ENCODE assay signal across 10 mouse cellular contexts in the genomic region with DNA sequence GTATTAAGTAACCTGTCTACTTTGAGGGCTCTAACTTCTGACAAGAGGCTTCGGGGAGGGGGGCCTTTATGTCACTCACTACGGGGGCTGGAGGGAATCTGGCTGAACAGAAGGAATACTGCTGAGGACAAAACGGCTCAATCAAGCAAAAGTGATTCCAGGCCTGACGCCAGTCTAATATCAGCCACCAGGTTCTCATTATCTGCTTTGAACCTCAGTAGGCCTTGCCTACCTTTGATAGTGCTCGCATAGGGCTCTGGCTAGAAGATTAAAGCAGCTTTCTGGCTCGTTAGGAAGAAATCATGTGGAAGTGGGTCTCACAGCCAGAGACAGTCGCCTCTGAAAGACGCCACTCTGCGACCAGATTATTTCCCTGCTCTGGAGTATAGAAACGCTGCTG.
DNase-seq lines count a peak whose midpoint lies in the region; ATAC-seq and TF ChIP-seq lines count a peak whose summit lies in the region.
"Had no signal": no experiment of that assay in that cellular context is flagged by ENCODE, and none has a peak within 500 bp of the region (broad histone marks: within the 10 kb centered on the region; RNA-seq: fewer than 3 reads in every experiment).

No protein-coding gene starts in this region.

- no peaks in the 10 kb centered on the region for H3K9me3 ChIP-seq in midbrain, embryonic 12.5 days
- no peaks in the 10 kb centered on the region for H3K9me3 ChIP-seq in lung, postnatal 0 days (ENCODE audit: low read length)
- H3K9me3 ChIP-seq: embryonic facial prominence, embryonic 15.5 days had no signal

- peak; percentile 61 for ATAC-seq in midbrain, embryonic 12.5 days (ENCODE audit: low FRiP score, low read depth)
- ATAC-seq in lung, postnatal 0 days: no peak

- no peak overlapping the region for H3K9ac ChIP-seq in midbrain, embryonic 12.5 days (replicated peaks)
- no peak overlapping the region for H3K9ac ChIP-seq in lung, postnatal 0 days (replicated peaks; ENCODE audit: low read depth)
- H3K9ac ChIP-seq: embryonic facial prominence, embryonic 15.5 days had no signal

- peak; percentile 92 for DNase-seq in brain, embryonic 14.5 days (ENCODE audit: low read depth)
- peak; percentile 18 for DNase-seq in embryo, embryonic 9.5 days (ENCODE audit: extremely low spot score)
- peak; percentile 39 for DNase-seq in forelimb bud, embryonic 11.5 days (ENCODE audit: low read depth, low spot score)
- no peak for DNase-seq in lung, postnatal 0 days (ENCODE audit: low spot score)
- no peak for DNase-seq in gastrocnemius, postnatal 14 days
- no peak for DNase-seq in urinary bladder, postnatal 4 days (ENCODE audit: low spot score in 2 of 2)
- DNase-seq: heart, postnatal 36 days; lung, postnatal 36 days had no signal

- TF ChIP-seq EP300 in lung, postnatal 0 days (IDR thresholded peaks at IDR 0.05): no peak

- TF ChIP-seq CTCF in brain, embryonic 14.5 days (IDR thresholded peaks at IDR 0.05; ENCODE audit: borderline replicate concordance, extremely low read depth, insufficient read depth, insufficient read length): no peak
- TF ChIP-seq CTCF in lung, postnatal 0 days (IDR thresholded peaks at IDR 0.05): no peak

- WGBS in midbrain, embryonic 12.5 days: 30% methylated on average over 10 of the region's 10 CpGs
- 55% methylated on average over 10 of the region's 10 CpGs for WGBS in lung, postnatal 0 days

- 0 out of 2 replicates have a peak overlapping the region, but pooled peaks have one; percentile 8 for H3K27ac ChIP-seq in midbrain, embryonic 12.5 days (replicated peaks)
- no peak overlapping the region for H3K27ac ChIP-seq in lung, postnatal 0 days (ENCODE audit: low read length)
- H3K27ac ChIP-seq: embryonic facial prominence, embryonic 15.5 days had no signal

- H3K4me2 ChIP-seq in midbrain, embryonic 12.5 days (replicated peaks): no peak overlapping the region
- H3K4me2 ChIP-seq in lung, postnatal 0 days (replicated peaks; ENCODE audit: low read depth, low read length): no peak overlapping the region
- H3K4me2 ChIP-seq: embryonic facial prominence, embryonic 15.5 days had no signal

- TF ChIP-seq POLR2A in brain, embryonic 14.5 days (IDR thresholded peaks at IDR 0.05; ENCODE audit: borderline replicate concordance, extremely low read depth, insufficient read depth, insufficient read length, poor library complexity, severe bottlenecking): no peak

- no peak overlapping the region for H3K4me3 ChIP-seq in midbrain, embryonic 12.5 days
- H3K4me3 ChIP-seq in lung, postnatal 0 days (ENCODE audit: low read depth, low read length): no peak overlapping the region
- H3K4me3 ChIP-seq: embryonic facial prominence, embryonic 15.5 days had no signal

- no peaks in the 10 kb centered on the region for H3K36me3 ChIP-seq in midbrain, embryonic 12.5 days
- H3K36me3 ChIP-seq in lung, postnatal 0 days (ENCODE audit: insufficient read depth, low read length): no peaks in the 10 kb centered on the region
- H3K36me3 ChIP-seq: embryonic facial prominence, embryonic 15.5 days had no signal

- intact Hi-C loops in gastrocnemius, postnatal 14 days (cut with DNase I; ENCODE audit: low total_unique reads): no loop called here

- peaks cover 18% of the 10 kb centered on the region for H3K4me1 ChIP-seq in midbrain, embryonic 12.5 days
- H3K4me1 ChIP-seq in lung, postnatal 0 days (ENCODE audit: insufficient read depth, low read depth, low read length): no peaks in the 10 kb centered on the region

- no peaks in the 10 kb centered on the region for H3K27me3 ChIP-seq in midbrain, embryonic 12.5 days
- H3K27me3 ChIP-seq in lung, postnatal 0 days (replicated peaks; ENCODE audit: insufficient read depth, low read length): no peaks in the 10 kb centered on the region
- H3K27me3 ChIP-seq: embryonic facial prominence, embryonic 15.5 days had no signal

Comparison
In these comparisons a context has a peak if more than half of its experiments do, and no peak if none do; other contexts are left out.
1. DNase-seq: peak in brain, embryonic 14.5 days (single experiment), embryo, embryonic 9.5 days (single experiment) and forelimb bud, embryonic 11.5 days (single experiment); none in lung, postnatal 0 days (single experiment), gastrocnemius, postnatal 14 days (single experiment) and urinary bladder, postnatal 4 days (0 of 2).